Mouse (Mus musculus) liver, postnatal 0 days (tissue): ENCODE measurements around the gene Cbr1.

Source experiments
- CTCF ChIP-seq: sonication (generic); IDR thresholded peaks from 2 replicates; pipeline ENCODE4 v1.5.1; 2016; ENCODE audit warnings: antibody characterized with exemption, low read depth
- EP300 ChIP-seq: IDR thresholded peaks from 2 replicates; pipeline ENCODE4 v1.6.1; 2016; ENCODE audit warnings: antibody characterized with exemption, low read depth, mild to moderate bottlenecking

DNA sequence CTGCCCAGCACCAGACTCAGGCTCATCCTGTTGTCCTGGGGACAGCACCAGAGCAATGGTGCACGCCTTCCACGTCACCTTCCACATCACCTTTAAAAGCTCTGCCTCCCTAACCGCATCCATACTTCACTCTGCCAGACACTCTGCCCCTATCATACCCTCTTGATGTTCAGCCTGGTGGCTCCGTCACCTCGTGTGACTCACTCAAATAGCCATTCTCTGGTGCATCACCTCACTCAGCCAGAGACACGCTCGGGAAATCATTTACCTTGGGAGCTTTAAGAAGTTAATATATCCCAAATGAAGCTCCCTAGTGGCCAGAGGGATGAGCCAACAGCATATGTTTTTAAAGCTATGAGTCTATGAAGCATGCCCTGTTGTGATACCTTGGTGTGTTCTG is 8.8 kb upstream of the Cbr1 start:
- TF ChIP-seq CTCF (no peak), EP300 (no peak)
